Mouse (Mus musculus): ENCODE measurements around the gene Boc. TPM values are rescaled to one million over a fixed set of nuclear protein-coding genes. Genes with fewer than 3 reads are reported as not detected.

Boc gene
- polyA plus RNA-seq, 1 experiment = 22.2 TPM

DNA sequence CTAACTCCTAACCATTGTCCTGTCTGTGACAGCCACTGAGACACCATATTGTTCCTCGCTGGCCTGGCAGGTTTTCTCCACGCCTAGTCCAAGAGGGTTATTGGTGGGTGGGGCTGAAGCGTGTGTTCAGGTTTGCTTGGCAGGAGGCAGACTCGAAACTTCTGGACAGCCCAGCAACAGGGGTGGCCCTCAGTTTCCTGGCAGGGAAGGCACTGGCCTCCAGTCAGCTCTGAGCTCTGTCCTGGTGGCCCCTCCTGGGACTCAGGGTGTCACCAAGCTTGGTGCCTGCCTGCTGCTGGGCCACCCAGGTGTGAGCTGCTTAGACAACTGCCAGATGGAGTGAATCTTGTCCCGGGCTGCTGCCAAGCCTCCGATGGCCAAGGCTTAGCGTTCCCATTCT lies 56.4 kb downstream of the Boc start:
- Histone ChIP-seq H3K4me3 (replicated peaks; ENCODE audit: extremely low read depth, low read depth, low read length) (no peak overlapping the region), H3K4me1 (ENCODE audit: control insufficient read depth, insufficient read depth, low read length) (no peaks in the 10 kb centered on the region)
- no peak for TF ChIP-seq POLR2A (IDR thresholded peaks at IDR 0.05; ENCODE audit: borderline replicate concordance, extremely low read depth, low read depth, low read length)
- TF ChIP-seq CTCF (IDR thresholded peaks at IDR 0.05; ENCODE audit: insufficient read depth, low read length) = no peak
- no peak for DNase-seq
- WGBS = 48% methylated on average over 7 of the region's 7 CpGs

DNA sequence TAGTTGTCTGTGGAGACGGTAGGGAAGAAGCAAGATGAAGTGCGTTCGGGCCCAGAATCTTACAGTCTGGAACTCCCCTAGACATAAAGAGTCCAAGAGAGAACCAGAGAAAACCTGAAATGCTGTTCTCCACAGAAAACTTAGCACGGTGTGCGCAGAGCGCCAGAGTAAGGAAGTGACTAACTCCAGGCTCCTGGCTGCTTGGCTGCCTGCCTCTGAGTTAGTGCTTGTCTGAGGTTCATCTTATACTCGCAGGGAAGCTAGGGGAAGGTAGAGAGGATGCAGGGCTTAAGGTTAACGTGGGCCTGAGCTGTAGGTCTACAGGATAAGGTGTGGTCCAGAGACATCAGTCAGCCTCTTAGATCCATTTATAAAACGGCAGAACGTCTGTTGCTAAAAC lies 56.9 kb downstream of the Boc start:
- TF ChIP-seq CTCF (IDR thresholded peaks at IDR 0.05; ENCODE audit: insufficient read depth, low read length) = no peak
- TF ChIP-seq POLR2A (IDR thresholded peaks at IDR 0.05; ENCODE audit: borderline replicate concordance, extremely low read depth, low read depth, low read length) = no peak
- WGBS = 90% methylated on average over 10 of the region's 10 CpGs
- no peak for DNase-seq
- H3K4me3 ChIP-seq (replicated peaks; ENCODE audit: extremely low read depth, low read depth, low read length) = no peak overlapping the region
- H3K4me1 ChIP-seq (ENCODE audit: control insufficient read depth, insufficient read depth, low read length) = no peaks in the 10 kb centered on the region

DNA sequence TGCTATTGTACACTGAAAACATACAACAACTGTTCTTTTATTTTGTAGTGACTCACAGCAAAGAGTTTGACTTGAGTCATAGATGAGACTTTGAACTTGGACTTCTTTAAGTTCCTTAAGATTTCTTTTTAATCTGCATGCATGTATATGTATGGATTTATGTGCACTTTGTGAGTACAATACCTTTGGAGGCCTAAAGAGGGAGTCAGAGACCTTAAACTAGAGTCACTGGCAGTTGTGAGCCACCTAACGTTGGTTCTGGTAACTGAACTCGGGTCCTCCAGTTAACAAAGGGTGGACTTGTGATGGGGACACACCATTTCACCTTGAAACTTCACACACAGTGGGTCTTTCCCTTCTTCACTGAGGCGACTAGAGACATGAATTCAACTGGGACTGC lies 60.2 kb downstream of the Boc start:
- TF ChIP-seq POLR2A (IDR thresholded peaks at IDR 0.05; ENCODE audit: borderline replicate concordance, extremely low read depth, low read depth, low read length) (no peak), CTCF (IDR thresholded peaks at IDR 0.05; ENCODE audit: insufficient read depth, low read length) (no peak)
- 89% methylated on average over 3 of the region's 3 CpGs for WGBS
- Histone ChIP-seq H3K4me3 (replicated peaks; ENCODE audit: extremely low read depth, low read depth, low read length) (no peak overlapping the region), H3K4me1 (ENCODE audit: control insufficient read depth, insufficient read depth, low read length) (no peaks in the 10 kb centered on the region)
- DNase-seq = no peak

DNA sequence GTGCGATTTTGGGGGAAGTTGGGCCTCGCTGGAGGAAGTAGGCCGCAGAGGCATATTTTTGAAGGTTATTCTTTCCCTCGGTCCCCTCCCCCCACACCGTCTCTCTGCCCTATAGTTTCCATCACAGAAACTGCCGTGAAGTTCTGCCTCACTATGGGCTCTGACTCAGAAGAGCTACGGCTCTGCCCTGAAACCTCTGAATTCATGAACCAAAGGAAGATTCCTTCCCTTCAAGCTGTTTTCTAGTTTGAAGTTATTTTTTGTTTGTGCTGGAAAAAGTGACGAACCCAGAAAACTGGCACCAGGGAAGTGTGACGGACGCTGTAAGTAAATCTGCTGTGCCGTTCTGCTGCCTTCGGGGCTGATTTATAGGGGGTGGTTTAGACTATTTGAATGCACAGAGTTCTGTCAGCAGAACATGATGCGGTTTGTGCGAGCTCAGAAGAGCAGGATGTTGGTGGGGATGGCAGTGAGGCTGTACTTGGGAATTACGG lies 61.7 kb downstream of the Boc start:
- 73% methylated on average over 15 of the region's 15 CpGs for WGBS
- 0 out of 2 replicates have a peak, but pooled peaks cover 2% of the 10 kb centered on the region for H3K4me1 ChIP-seq (ENCODE audit: control insufficient read depth, insufficient read depth, low read length)
- DNase-seq = no peak
- H3K4me3 ChIP-seq (replicated peaks; ENCODE audit: extremely low read depth, low read depth, low read length) = no peak overlapping the region
- TF ChIP-seq CTCF (IDR thresholded peaks at IDR 0.05; ENCODE audit: insufficient read depth, low read length) (no peak), POLR2A (IDR thresholded peaks at IDR 0.05; ENCODE audit: borderline replicate concordance, extremely low read depth, low read depth, low read length) (no peak)

DNA sequence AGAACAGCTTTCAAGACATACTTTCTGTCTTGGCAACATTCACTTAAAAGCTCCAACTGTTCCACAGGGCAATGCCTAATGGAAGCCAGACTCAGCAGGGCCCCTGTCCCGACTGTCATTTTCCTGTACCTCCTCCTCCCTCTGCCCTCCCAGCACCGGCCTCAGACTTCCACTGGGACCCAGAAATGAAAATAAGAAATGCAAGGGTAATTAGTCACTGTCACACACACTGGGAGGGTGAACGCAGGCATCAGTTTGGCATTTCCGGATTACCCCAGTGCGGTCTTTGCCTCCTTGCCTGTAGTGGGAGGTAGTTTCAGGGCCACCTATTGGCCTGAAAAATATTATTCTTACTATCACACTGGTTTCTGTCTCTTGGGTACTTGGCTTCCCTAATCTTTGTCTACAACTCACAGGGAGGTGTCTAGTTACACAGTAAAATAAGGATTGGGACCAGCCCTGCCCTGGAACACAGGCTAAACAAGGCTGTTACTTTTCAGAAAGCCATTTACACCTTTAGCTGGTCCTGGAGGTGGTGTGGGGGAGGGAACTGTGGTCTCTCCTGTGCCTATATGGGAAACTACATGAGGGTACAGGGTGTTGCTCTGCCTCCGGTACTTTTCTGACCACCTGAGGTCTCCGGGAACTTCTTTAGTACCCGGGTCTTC lies 64.1 kb downstream of the Boc start:
- 37% methylated on average over 8 of the region's 8 CpGs for WGBS
- no peak for DNase-seq

DNA sequence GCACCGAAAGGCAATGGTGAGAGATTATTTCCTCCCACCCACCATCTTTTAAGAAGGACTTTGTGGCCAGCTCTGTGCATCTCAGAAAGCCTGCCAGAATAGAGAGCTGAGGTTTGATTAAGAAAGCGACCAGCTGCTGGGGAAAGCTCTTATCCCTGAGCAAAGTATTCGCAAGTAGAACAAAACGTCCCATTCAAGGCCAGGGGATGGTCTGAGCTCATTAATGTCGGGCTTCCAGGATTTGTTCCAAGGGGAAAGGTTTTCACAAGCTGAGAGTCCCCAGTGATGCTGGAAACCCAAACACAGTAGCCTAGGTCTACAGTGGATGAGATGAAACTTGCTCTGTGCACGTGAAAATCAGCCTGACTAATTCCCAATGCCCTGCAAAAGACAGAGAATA lies 64.8 kb downstream of the Boc start:
- TF ChIP-seq CTCF (IDR thresholded peaks at IDR 0.05; ENCODE audit: insufficient read depth, low read length) (no peak), POLR2A (IDR thresholded peaks at IDR 0.05; ENCODE audit: borderline replicate concordance, extremely low read depth, low read depth, low read length) (no peak)
- Histone ChIP-seq H3K4me3 (replicated peaks; ENCODE audit: extremely low read depth, low read depth, low read length) (no peak overlapping the region), H3K4me1 (ENCODE audit: control insufficient read depth, insufficient read depth, low read length) (0 out of 2 replicates have a peak, but pooled peaks cover 2% of the 10 kb centered on the region)
- DNase-seq = no peak
- 45% methylated on average over 6 of the region's 6 CpGs for WGBS

More for the DNA sequence above, 64.1 kb downstream of the Boc start:
- TF ChIP-seq POLR2A (IDR thresholded peaks at IDR 0.05; ENCODE audit: borderline replicate concordance, extremely low read depth, low read depth, low read length) = no peak
- Histone ChIP-seq H3K4me1 (ENCODE audit: control insufficient read depth, insufficient read depth, low read length) (0 out of 2 replicates have a peak, but pooled peaks cover 2% of the 10 kb centered on the region), H3K4me3 (replicated peaks; ENCODE audit: extremely low read depth, low read depth, low read length) (no peak overlapping the region)

DNA sequence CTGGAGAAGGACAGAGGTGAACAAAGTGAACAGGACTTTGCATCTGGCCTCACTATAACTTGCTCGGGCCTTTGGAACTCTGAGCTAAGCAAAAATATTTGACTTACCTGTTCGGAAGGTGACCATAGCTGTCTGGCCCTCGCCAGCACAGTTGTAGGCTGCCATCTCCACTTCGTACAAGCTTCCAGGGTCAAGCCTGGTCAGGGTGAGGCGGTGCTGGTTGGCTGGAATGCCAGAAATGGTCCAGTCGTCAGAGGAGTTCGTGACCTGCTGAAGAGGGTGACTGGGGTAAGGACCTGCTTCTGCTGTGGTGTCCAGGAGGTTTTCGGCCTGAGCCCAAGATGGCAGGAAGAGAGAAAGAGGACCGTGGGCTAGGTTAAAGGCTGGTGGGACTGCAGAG lies 66.0 kb downstream of the Boc start:
- Histone ChIP-seq H3K4me1 (ENCODE audit: control insufficient read depth, insufficient read depth, low read length) (0 out of 2 replicates have a peak, but pooled peaks cover 2% of the 10 kb centered on the region), H3K4me3 (replicated peaks; ENCODE audit: extremely low read depth, low read depth, low read length) (no peak overlapping the region)
- no peak for DNase-seq
- 79% methylated on average over 9 of the region's 9 CpGs for WGBS
- no peak for TF ChIP-seq CTCF (IDR thresholded peaks at IDR 0.05; ENCODE audit: insufficient read depth, low read length)

DNA sequence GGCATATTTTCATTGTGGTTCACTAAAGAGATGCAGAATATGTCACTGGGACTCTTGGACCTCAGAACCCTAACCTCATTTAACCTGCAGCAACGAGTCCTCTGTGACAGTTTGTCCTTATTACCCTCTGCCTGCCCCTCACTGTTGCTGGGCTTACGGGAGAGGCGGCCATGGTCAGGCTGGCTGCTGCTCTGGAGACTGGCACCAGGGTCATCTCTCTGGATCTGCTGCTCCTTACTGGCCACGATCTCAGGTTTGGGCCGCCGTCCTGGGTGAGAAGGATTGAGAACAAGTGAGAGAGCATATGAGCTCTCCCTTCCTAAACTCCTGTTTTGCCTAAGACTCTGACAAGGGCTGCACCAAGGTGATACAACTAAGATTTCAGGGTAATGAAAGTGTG lies 66.5 kb downstream of the Boc start:
- no peak for DNase-seq
- WGBS = 88% methylated on average over 6 of the region's 6 CpGs
- TF ChIP-seq CTCF (IDR thresholded peaks at IDR 0.05; ENCODE audit: insufficient read depth, low read length) = no peak
- TF ChIP-seq POLR2A (IDR thresholded peaks at IDR 0.05; ENCODE audit: borderline replicate concordance, extremely low read depth, low read depth, low read length) = no peak
- H3K4me1 ChIP-seq (ENCODE audit: control insufficient read depth, insufficient read depth, low read length) = 0 out of 2 replicates have a peak, but pooled peaks cover 2% of the 10 kb centered on the region
- H3K4me3 ChIP-seq (replicated peaks; ENCODE audit: extremely low read depth, low read depth, low read length) = no peak overlapping the region

DNA sequence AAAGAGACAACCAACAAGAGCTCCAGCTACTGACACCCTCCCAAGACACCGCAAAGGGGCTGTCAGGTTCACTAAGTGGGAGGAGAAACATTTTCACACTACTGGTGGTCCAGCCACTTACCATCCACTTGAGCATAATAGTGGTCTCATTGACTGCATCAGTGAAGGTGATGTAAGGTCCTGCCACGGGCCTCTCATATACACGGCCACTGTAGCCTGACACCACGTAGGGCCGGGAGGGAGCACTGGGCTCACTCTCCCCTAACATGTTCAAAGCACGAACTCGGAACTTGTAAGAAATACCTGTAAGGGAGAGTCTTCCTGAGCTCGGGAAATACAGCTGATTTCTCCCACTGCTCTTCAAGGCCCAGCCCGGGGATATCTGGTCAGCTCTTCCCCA lies 67.6 kb downstream of the Boc start:
- TF ChIP-seq CTCF (IDR thresholded peaks at IDR 0.05; ENCODE audit: insufficient read depth, low read length) (no peak), POLR2A (IDR thresholded peaks at IDR 0.05; ENCODE audit: borderline replicate concordance, extremely low read depth, low read depth, low read length) (no peak)
- Histone ChIP-seq H3K4me3 (replicated peaks; ENCODE audit: extremely low read depth, low read depth, low read length) (no peak overlapping the region), H3K4me1 (ENCODE audit: control insufficient read depth, insufficient read depth, low read length) (0 out of 2 replicates have a peak, but pooled peaks cover 2% of the 10 kb centered on the region)
- 80% methylated on average over 9 of the region's 9 CpGs for WGBS
- no peak for DNase-seq

DNA sequence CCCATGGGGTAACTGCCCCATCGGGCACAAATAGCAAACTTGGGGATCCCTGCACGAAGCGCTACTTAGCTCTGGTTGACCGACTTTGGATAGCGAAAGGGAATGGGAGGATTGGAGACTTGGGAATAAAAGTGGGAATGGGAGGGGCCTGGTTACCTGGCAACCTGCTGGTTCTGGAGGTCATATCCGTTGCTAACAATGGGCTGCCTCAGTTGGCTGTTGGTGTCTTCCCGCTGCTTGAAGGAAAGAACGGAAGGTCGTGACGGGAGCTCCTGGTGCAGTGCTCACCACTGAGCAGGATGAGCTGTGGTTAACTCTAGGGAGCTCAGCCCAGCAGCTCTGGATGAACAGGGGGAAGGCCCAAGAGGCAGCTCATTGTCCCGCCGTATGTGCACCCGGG lies 71.5 kb downstream of the Boc start:
- no peak for DNase-seq
- H3K4me3 ChIP-seq (replicated peaks; ENCODE audit: extremely low read depth, low read depth, low read length) = no peak overlapping the region
- TF ChIP-seq CTCF (IDR thresholded peaks at IDR 0.05; ENCODE audit: insufficient read depth, low read length) (no peak), POLR2A (IDR thresholded peaks at IDR 0.05; ENCODE audit: borderline replicate concordance, extremely low read depth, low read depth, low read length) (no peak)
- 89% methylated on average over 13 of the region's 13 CpGs for WGBS
- no peaks in the 10 kb centered on the region for H3K4me1 ChIP-seq (ENCODE audit: control insufficient read depth, insufficient read depth, low read length)
